Mouse (Mus musculus): ENCODE data around the gene Adam22.

Gene Adam22

GRCm38 (mm10) chr5:8327645-8328269 lies 40.2 kb downstream of the Adam22 start:
- no peak for ATAC-seq (ENCODE audit: insufficient number of reproducible peaks, low FRiP score, low TSS enrichment)

- ATAC-seq (ENCODE audit: insufficient number of reproducible peaks, low FRiP score, low TSS enrichment), result no peak
These were observed 41.3 kb downstream of the Adam22 start for GRCm38 (mm10) chr5:8326671-8327070.

GRCm38 (mm10) chr5:8312324-8312723 lies 55.6 kb downstream of the Adam22 start:
- peak; percentile 45; the same call in 1 of the 2 replicates for ATAC-seq (ENCODE audit: insufficient number of reproducible peaks, low FRiP score, low TSS enrichment)

- no peak for ATAC-seq (ENCODE audit: insufficient number of reproducible peaks, low FRiP score, low TSS enrichment)
These were observed 57.1 kb downstream of the Adam22 start for GRCm38 (mm10) chr5:8310907-8311306.

- ATAC-seq (ENCODE audit: insufficient number of reproducible peaks, low FRiP score, low TSS enrichment), result peak; percentile 79
These were observed 70.1 kb downstream of the Adam22 start for GRCm38 (mm10) chr5:8297719-8298419.

- no peak for ATAC-seq (ENCODE audit: insufficient number of reproducible peaks, low FRiP score, low TSS enrichment)
These were observed 74.7 kb downstream of the Adam22 start for GRCm38 (mm10) chr5:8293287-8293686.

- no peak for ATAC-seq (ENCODE audit: insufficient number of reproducible peaks, low FRiP score, low TSS enrichment)
These were observed 76.5 kb downstream of the Adam22 start for GRCm38 (mm10) chr5:8291496-8291895.

GRCm38 (mm10) chr5:8289678-8290614 lies 78.0 kb downstream of the Adam22 start:
- ATAC-seq (ENCODE audit: insufficient number of reproducible peaks, low FRiP score, low TSS enrichment), result peak; percentile 76

- no peak for ATAC-seq (ENCODE audit: insufficient number of reproducible peaks, low FRiP score, low TSS enrichment)
These were observed 83.8 kb downstream of the Adam22 start for GRCm38 (mm10) chr5:8284123-8284522.

- no peak for ATAC-seq (ENCODE audit: insufficient number of reproducible peaks, low FRiP score, low TSS enrichment)
These were observed 91.8 kb downstream of the Adam22 start for GRCm38 (mm10) chr5:8276141-8276540.

GRCm38 (mm10) chr5:8257366-8257765 lies 110.6 kb downstream of the Adam22 start:
- ATAC-seq (ENCODE audit: insufficient number of reproducible peaks, low FRiP score, low TSS enrichment), result no peak

GRCm38 (mm10) chr5:8256487-8256886 lies 111.5 kb downstream of the Adam22 start:
- ATAC-seq (ENCODE audit: insufficient number of reproducible peaks, low FRiP score, low TSS enrichment), result peak; percentile 36; the same call in 1 of the 2 replicates

- no peak for ATAC-seq (ENCODE audit: insufficient number of reproducible peaks, low FRiP score, low TSS enrichment)
These were observed 123.3 kb downstream of the Adam22 start for GRCm38 (mm10) chr5:8244696-8245095.

- peak; percentile 67 for ATAC-seq (ENCODE audit: insufficient number of reproducible peaks, low FRiP score, low TSS enrichment)
These were observed 124.8 kb downstream of the Adam22 start for GRCm38 (mm10) chr5:8243064-8243615.

- peak; percentile 76 for ATAC-seq (ENCODE audit: insufficient number of reproducible peaks, low FRiP score, low TSS enrichment)
These were observed 125.3 kb downstream of the Adam22 start for GRCm38 (mm10) chr5:8242660-8243059.

GRCm38 (mm10) chr5:8227073-8227472 lies 140.9 kb downstream of the Adam22 start:
- ATAC-seq (ENCODE audit: insufficient number of reproducible peaks, low FRiP score, low TSS enrichment), result no peak

- no peak for ATAC-seq (ENCODE audit: insufficient number of reproducible peaks, low FRiP score, low TSS enrichment)
These were observed 143.6 kb downstream of the Adam22 start for GRCm38 (mm10) chr5:8224321-8224705.

- ATAC-seq (ENCODE audit: insufficient number of reproducible peaks, low FRiP score, low TSS enrichment), result peak; percentile 94
These were observed 144.2 kb downstream of the Adam22 start for GRCm38 (mm10) chr5:8223597-8224320.

GRCm38 (mm10) chr5:8221630-8222029 lies 146.3 kb downstream of the Adam22 start:
- no peak; the same call in 1 of the 2 replicates for ATAC-seq (ENCODE audit: insufficient number of reproducible peaks, low FRiP score, low TSS enrichment)

- ATAC-seq (ENCODE audit: insufficient number of reproducible peaks, low FRiP score, low TSS enrichment), result 0 out of 2 replicates have a peak, but pooled peaks have one; percentile 20
These were observed 152.1 kb downstream of the Adam22 start for GRCm38 (mm10) chr5:8215841-8216240.
